Mouse (Mus musculus): ENCODE data around the gene Trir.

Gene Trir

DNA sequence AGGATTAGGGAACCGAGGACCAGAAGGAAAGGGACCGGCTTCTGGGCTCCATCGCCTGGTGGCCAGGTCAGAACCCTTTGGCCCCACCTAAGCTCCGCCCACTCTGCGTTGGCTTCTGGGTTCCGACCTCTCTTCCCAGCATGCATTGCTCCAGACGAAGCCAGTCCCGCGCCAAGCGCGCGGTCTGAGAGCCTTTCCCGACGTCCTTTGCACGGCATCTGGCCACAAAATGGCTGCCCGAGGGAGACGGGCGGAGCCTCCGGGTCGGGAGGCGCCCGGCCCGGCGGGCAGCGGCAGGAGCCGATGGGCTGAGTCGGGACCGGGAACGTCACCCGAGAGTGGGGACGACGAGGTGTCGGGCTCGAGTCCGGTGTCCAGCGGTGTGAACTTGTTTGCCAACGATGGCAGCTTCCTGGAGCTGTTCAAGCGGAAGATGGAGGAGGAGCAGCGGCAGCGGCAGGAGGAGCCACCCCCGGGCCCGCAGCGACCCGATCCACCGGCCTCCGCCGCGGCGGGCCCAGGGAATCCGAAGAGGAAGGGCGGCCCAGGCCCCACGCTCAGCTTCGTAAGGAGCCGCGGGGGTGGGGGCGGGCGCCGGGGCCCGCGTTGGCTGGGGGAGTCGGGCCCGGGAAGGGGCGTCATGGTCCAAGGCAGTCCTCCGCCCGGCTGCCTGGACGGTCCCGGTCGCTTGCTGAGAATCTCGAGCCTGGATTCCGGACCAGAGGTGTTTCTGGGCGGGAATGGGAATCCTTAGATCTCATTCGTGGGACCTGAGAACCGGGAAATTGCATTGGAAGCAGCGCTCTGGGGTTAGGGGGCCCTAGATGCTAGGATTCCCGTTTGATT, at the start of gene Trir:
TSS of gene Trir (plus strand) at position 154 of the 846 bp plus-strand sequence.
- DNase-seq (ENCODE audit: low spot score in 2 of 2): peak; percentile 91 to 94

GRCm38 (mm10) chr8:84977435-84978247, 49.0 kb upstream of the Trir start:
- DNase-seq (ENCODE audit: low spot score in 2 of 2): peak in 1 of 2 experiments; percentile 46

DNA sequence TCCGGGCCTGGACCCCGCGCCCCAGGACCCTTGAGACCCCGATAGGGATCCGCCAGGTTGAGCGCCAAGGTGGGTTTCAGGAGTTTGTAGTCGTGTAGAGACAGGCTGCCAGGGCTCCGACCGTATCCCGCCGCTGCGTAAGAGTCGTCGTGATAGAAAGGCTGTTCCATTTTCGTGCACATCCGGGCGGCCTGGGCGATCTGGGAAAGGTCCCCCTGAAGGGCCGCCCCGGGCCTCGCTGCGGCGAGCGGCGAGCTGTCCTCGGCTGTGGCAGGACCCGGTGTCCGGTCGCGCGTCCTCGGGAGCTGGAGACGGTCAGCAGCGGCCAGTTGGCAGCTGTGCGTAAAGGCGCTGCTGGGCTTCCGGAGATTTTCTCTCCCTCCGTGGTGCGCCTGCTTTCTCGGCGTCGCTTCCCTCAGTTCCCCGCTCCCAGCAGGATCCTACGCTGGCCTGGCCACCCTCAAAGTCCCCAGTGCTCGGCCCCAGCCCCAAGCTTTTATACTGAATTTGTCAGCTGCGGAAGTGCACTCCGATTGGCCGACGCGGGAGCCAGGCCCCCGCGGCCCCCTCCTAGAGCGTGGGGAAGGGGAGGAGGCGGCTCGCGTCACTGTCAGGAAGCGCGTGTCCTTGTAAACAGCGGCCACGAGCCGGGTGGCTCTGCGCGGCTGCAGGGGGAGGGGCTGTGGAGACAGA, 48.2 kb upstream of the Trir start, which contains the start of gene Junb:
TSS of gene Junb (minus strand) at position 471 of the 693 bp plus-strand sequence.
- DNase-seq (ENCODE audit: low spot score in 2 of 2): peak; percentile 86 to 93

DNA sequence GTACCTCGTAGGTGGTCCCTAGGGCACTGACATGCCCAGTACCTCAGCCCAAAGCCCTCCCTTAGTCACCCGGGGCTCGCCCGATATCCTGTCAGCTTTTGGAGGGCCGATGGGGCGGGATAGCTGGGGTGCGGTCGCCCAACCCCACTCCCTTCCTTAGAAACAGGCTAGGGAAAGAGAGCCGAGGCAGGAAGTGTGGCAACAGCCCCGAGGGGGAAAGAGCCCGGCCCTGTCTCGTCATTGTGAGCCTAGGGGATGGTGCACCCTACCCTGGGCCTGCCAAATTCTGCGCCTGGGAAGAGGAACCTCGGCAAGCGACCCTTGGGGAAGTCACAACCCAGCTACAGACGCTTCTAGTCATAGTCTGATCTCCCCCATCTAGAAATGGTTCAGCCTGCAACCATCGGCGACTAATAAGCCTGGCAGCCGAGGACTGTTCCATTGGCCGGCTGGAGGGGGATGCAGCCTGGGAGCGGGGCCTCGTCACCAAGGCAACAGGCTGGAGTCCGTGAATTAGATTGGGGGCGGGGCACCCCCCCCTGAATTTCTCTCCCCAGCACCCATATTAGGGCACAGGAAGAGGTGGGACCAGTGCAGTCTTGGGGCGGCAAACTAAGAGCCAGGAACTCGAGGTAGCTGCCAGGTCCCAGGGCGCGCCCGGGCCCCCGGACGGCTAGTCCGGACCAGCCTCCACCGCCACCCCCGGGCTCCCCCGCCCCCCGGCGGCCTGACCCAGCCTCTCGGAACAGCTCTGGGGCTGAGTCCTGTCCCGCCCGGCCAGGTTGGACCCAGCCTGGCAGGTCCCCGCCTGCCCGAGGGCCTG, 46.8 kb upstream of the Trir start:
- DNase-seq (ENCODE audit: low spot score in 2 of 2): peak; percentile 81 to 86

GRCm38 (mm10) chr8:84980622-84981358, 45.8 kb upstream of the Trir start:
- DNase-seq (ENCODE audit: low spot score in 2 of 2): no peak

GRCm38 (mm10) chr8:84981644-84982498, 44.8 kb upstream of the Trir start:
- DNase-seq (ENCODE audit: low spot score in 2 of 2): no peak

- DNase-seq (ENCODE audit: low spot score in 2 of 2): no peak
These were observed 44.1 kb upstream of the Trir start for GRCm38 (mm10) chr8:84982499-84983011.

- DNase-seq (ENCODE audit: low spot score in 2 of 2): no peak
These were observed 42.2 kb upstream of the Trir start for GRCm38 (mm10) chr8:84984294-84985048.

- DNase-seq (ENCODE audit: low spot score in 2 of 2): no peak
These were observed 41.5 kb upstream of the Trir start for GRCm38 (mm10) chr8:84985049-84985683.

- DNase-seq (ENCODE audit: low spot score in 2 of 2): peak; percentile 82 to 85
These were observed 40.8 kb upstream of the Trir start for GRCm38 (mm10) chr8:84985684-84986378.

DNA sequence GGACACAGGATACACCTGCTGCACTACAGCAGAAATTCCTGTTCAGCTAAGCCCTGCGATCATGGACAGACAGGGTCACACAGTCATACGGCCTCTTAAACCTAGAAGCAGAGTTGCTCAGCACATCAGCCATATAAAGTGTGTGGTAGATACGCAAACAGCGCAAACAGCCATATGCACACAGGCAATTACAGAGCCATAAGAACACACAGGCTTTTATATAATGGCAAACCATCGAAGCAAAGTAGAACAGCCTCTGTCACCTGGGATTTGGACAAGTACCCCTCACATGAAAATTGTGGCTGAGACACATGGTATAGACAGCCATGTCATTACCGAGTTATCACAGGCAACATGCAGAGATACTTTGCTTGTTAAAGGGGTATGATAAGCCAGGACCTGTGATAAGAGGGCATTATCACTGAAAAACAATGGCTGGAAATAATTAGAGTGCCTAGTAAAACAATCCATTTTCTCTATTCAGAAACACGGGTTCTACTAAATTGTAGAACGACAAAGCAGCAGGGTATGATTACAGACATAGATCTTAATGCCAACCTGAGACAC, 40.2 kb upstream of the Trir start:
- no peak for DNase-seq (ENCODE audit: low spot score in 2 of 2)

DNA sequence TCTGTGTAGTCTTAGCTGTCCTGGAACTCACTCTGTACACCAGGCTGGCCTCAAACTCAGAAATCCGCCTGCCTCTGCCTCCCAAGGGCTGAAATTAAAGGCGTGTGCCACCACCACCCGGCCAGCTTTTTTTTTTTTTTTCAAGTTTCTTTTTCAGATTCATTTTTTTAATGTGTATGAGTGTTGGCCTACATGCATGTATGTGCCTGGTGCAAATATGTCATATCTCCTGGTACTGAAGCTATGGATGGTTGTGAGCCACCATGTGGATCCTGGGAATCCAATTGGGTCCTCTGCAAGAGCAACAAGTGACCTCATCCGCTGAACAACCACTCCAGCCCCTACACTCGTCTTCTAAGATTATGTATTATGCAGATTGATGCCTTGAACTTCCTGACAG, 39.2 kb upstream of the Trir start:
- DNase-seq (ENCODE audit: low spot score in 2 of 2): no peak

- DNase-seq (ENCODE audit: low spot score in 2 of 2): no peak
These were observed 38.7 kb upstream of the Trir start for GRCm38 (mm10) chr8:84987903-84988302.

GRCm38 (mm10) chr8:84989311-84989731, 37.3 kb upstream of the Trir start:
- no peak for DNase-seq (ENCODE audit: low spot score in 2 of 2)

DNA sequence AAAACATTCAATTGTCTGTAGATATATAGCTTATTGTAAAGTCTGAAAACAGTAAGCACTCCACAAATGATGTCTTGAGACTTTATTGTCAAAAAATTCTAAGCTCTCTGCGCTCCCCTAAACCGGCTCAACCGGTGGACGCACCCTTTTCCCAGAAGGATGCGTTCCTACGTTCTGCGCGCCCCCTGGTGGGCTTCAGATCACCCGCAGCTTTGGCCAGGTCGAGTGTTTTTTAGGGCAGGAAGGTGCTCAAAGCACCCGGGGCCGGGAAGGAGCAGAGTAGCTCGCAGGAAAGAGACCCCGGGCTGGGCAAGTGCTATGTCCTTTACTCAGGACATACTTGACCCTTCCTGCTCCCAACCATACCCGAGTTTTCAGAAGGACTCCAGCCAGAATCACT, 36.8 kb upstream of the Trir start:
- DNase-seq (ENCODE audit: low spot score in 2 of 2): peak; percentile 87

- peak; percentile 94 to 96 for DNase-seq (ENCODE audit: low spot score in 2 of 2)
These were observed 36.3 kb upstream of the Trir start, which contains the start of gene Hook2 for GRCm38 (mm10) chr8:84990349-84990748. Gene Hook2 (plus strand): TSS chr8:84990603.

DNA sequence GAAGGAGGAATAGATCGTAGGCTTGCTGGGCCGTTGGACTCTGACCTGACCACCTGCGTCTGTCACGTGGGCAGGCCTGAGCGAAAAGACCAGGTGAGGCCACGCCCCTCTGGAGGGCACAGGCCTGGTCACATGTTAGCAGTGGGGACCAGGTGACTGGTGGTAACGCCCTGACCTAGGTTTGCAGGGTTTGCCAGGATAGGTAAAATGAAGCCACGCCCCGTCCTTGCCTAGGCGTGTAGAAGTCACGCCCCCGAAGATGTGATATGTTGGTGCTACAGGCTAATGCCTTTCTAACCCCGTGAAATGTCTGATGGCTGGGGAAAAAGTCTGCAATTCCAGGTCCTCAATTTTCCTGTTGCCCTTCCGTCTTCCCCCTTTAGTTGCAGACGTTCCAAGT, 35.8 kb upstream of the Trir start:
- DNase-seq (ENCODE audit: low spot score in 2 of 2): no peak
